Mouse (Mus musculus): Measurements from ENCODE around the gene Acp4. TPM values are rescaled to one million over a fixed set of nuclear protein-coding genes. Genes with fewer than 3 reads are reported as not detected.

The Acp4 gene
- polyA plus RNA-seq (2015; fragmentation: Nextera tagmentation; extraction: Ambion mirVana): not detected in 2 replicates

DNA sequence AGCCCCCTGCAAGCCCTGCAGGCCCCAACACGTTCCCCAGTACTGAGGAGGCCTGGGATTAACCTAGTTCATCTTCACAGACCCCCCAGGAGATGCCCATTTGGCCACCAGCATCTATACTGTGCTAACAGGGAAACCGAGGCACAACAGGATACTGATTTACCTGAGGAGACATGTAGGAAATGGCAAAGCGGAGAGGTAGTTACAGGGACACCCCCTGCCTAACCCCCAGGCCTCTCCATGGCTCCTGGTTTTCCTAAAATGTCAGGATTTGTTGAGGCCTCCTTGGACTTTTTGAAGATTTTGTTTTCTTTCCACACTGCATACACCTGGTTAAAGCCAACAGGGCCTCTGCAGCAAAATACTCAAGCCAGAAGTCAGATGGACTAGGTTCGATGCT is at the start of gene Acp4:
Gene Acp4, minus strand, starts transcription at position 101 of the 400 bp plus-strand sequence.

GRCm38 (mm10) chr7:44306516-44307240 is 49.5 kb upstream of the Acp4 start, which contains the start of gene Clec11a:
Clec11a (minus strand) TSS chr7:44306902.

GRCm38 (mm10) chr7:44261147-44261546 is 4.0 kb upstream of the Acp4 start, which contains the start of gene Gm15517:
Gm15517 (plus strand) TSS chr7:44261447.

DNA sequence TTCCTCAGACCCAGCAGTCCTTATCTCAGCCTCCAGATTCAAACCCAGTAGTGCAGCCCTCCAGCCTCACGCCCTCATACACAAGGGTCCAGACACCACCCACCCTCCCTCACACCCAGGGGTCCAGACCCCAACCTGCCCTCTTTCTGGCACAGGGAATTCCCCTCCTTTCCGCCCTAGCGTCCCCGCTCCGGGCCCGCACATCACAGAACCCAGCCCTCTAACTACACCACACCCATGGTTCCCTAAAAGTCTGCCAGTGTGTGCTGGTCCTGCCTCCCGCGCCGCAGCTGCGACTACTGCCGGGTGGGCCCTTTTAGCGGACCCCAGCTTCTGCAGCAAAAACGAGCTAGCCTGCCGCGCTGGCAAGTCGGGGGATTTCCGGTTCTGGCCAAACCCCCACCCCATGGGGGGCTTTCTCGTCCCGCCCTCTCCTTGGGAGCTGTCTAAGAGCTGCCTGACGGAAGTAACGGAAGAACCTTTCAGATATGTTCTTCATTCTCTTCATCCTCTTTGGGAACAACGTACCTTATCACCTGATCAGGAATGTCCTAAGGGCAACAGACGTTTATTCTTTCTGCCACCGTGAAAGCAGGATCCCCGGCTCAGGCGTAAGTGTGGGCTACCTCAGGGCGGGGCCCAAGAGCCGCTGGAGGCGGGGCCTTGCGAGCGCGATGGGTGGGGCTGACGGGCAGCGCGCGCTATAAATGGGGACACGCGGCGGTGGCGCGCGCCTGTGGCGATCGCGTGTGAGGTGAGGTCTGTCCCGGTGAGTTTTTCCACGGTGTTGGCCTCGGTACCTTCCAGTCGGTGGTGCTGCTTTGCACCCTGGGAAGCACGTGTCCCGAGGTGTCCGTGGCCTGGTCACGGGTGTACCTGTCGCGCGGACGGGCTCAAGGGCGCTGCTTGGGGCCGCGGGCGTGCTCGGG is 10.9 kb downstream of the Acp4 start, which contains the start of the genes 1700028J19Rik and 2410002F23Rik:
Gene 1700028J19Rik, minus strand, starts transcription at position 641 of the 929 bp plus-strand sequence.
Gene 2410002F23Rik, plus strand, starts transcription at position 668 of the 929 bp plus-strand sequence.

DNA sequence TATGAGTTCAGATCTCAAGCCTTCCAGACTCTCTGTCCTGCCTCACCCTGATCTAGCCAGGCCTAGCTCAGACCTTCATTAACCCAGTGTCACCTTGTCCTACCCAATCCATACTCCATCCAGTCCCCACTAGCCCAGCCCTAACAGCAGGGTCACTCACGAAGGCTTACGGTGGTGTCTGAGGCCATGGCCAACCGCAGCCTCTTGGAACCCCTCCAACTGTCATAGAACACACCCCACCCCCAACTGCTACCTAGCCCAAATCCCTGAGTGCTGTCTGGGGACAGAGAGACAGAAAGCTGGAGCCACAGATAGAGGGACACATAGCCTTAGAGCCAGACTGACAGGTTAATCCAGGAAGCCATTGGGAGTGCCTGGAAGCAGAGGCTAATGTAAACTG is 21.3 kb downstream of the Acp4 start, which contains the start of gene Gm36864:
Gene Gm36864, plus strand, starts transcription at position 269 of the 400 bp plus-strand sequence.

DNA sequence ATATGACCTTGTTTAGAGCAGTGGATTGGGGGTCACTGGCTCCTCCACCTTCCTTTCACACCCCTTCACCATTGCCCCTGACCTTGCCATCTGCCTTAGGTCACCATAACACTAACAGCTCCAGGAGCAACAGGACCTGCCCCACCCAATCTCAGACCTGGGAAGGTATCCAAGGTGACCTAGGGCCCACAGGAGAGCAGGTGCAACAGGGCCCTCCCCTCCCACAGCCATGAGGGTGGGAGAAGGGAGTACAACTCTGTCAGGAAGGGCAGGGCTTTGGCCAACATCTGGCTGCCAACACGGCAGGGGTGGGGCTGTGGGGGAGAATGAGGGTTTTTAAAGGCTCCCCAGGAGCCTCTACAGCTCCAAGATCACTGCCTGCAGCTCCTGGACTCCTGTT is 32.1 kb downstream of the Acp4 start, which contains the start of gene Klk1:
Gene Klk1, plus strand, starts transcription at position 285 of the 400 bp plus-strand sequence.

DNA sequence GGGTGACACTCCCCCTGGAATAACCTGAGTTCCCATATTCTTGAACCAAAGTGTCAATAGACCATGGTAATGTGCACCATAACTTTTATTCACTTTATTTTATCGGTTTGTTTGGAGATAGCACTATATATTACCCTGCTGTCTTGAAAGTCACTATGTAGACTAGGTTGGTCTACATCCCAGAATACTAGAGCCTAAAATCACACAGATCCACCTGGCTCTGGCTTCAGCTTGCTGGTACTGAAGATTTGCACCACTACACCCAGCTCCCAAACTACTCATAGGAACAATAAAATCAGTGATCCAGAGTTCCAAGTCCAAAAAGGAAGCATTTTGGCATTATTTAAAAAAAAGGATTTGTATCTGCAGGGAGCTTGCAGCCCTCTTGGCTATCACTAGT is 41.5 kb downstream of the Acp4 start, which contains the start of gene Klk1b5:
Gene Klk1b5, plus strand, starts transcription at position 301 of the 400 bp plus-strand sequence.

DNA sequence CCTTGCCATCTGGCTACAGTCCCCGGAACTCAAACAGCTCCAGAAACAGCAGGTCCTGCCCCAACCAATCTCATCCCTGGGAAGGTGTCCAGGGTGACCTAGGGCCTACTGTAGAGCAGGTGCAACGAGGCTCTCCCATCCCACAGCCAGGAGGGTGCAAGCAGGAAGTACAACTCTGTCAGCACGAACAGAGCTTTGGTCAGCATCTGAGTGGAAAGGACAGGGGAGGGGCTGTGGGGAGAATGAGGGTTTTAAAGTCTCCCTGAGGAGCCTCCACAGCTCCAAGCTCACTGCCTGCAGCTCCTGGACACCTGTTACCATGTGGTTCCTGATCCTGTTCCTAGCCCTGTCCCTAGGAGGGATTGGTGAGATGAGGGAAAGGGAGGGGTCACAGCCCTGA is 50.0 kb downstream of the Acp4 start, which contains the start of gene Klk1b4:
Gene Klk1b4, plus strand, starts transcription at position 301 of the 400 bp plus-strand sequence.

Other genes with a start within 250 kb of the Acp4 start
- gene Klk1b26, start 245.2 kb downstream of the Acp4 start, polyA plus RNA-seq (2015; fragmentation: Nextera tagmentation; extraction: Ambion mirVana): not detected in 2 replicates
- gene Klk1b27, start 205.1 kb downstream of the Acp4 start, polyA plus RNA-seq (2015; fragmentation: Nextera tagmentation; extraction: Ambion mirVana): not detected in 2 replicates
- not detected in 2 replicates for gene Klk1b21, start 155.1 kb downstream of the Acp4 start, polyA plus RNA-seq (2015; fragmentation: Nextera tagmentation; extraction: Ambion mirVana)
- not detected in 2 replicates for gene Klk1b22, start 144.7 kb downstream of the Acp4 start, polyA plus RNA-seq (2015; fragmentation: Nextera tagmentation; extraction: Ambion mirVana)
- not detected in 2 replicates for gene Klk1b16, start 120.6 kb downstream of the Acp4 start, polyA plus RNA-seq (2015; fragmentation: Nextera tagmentation; extraction: Ambion mirVana)
- gene Klk1b24, start 69.1 kb downstream of the Acp4 start, polyA plus RNA-seq (2015; fragmentation: Nextera tagmentation; extraction: Ambion mirVana): not detected in 2 replicates
- not detected in 2 replicates for gene Klk1b3, start 59.2 kb downstream of the Acp4 start, polyA plus RNA-seq (2015; fragmentation: Nextera tagmentation; extraction: Ambion mirVana)
- gene Klk1b4, start 49.9 kb downstream of the Acp4 start, polyA plus RNA-seq (2015; fragmentation: Nextera tagmentation; extraction: Ambion mirVana): not detected in 2 replicates
- not detected in 2 replicates for gene Klk1b5, start 41.4 kb downstream of the Acp4 start, polyA plus RNA-seq (2015; fragmentation: Nextera tagmentation; extraction: Ambion mirVana)
- 3.1 and 6.4 TPM in 2 replicates for gene Klk1, start 32.0 kb downstream of the Acp4 start, polyA plus RNA-seq (2015; fragmentation: Nextera tagmentation; extraction: Ambion mirVana)
- not detected in 2 replicates for gene Gm36864, start 21.2 kb downstream of the Acp4 start, polyA plus RNA-seq (2015; fragmentation: Nextera tagmentation; extraction: Ambion mirVana)
- gene 1700028J19Rik, start 10.7 kb downstream of the Acp4 start, polyA plus RNA-seq (2015; fragmentation: Nextera tagmentation; extraction: Ambion mirVana): 0.97 and 1.3 TPM in 2 replicates
- gene 2410002F23Rik, start 10.7 kb downstream of the Acp4 start, polyA plus RNA-seq (2015; fragmentation: Nextera tagmentation; extraction: Ambion mirVana): 47.8 and 54.6 TPM in 2 replicates
- not detected in 2 replicates for gene Gm15517, start 4.1 kb upstream of the Acp4 start, polyA plus RNA-seq (2015; fragmentation: Nextera tagmentation; extraction: Ambion mirVana)
- 2.0 and 3.4 TPM in 2 replicates for gene Clec11a, start 49.5 kb upstream of the Acp4 start, polyA plus RNA-seq (2015; fragmentation: Nextera tagmentation; extraction: Ambion mirVana)
- 0.16 and 0.18 TPM in 2 replicates for gene Shank1, start 52.9 kb upstream of the Acp4 start, polyA plus RNA-seq (2015; fragmentation: Nextera tagmentation; extraction: Ambion mirVana)
- 0.12 and 0.17 TPM in 2 replicates for gene Syt3, start 126.7 kb upstream of the Acp4 start, polyA plus RNA-seq (2015; fragmentation: Nextera tagmentation; extraction: Ambion mirVana)
- 0.18 and 0.63 TPM in 2 replicates for gene 1700008O03Rik, start 128.4 kb upstream of the Acp4 start, polyA plus RNA-seq (2015; fragmentation: Nextera tagmentation; extraction: Ambion mirVana)
- gene Lrrc4b, start 171.6 kb upstream of the Acp4 start, polyA plus RNA-seq (2015; fragmentation: Nextera tagmentation; extraction: Ambion mirVana): 0.06 and 0.17 TPM in 2 replicates
- gene Aspdh, start 208.0 kb upstream of the Acp4 start, polyA plus RNA-seq (2015; fragmentation: Nextera tagmentation; extraction: Ambion mirVana): not detected in 2 replicates
- gene Josd2, start 210.6 kb upstream of the Acp4 start, polyA plus RNA-seq (2015; fragmentation: Nextera tagmentation; extraction: Ambion mirVana): 113 and 125 TPM in 2 replicates
- gene Emc10, start 239.2 kb upstream of the Acp4 start, polyA plus RNA-seq (2015; fragmentation: Nextera tagmentation; extraction: Ambion mirVana): 49.2 and 53.7 TPM in 2 replicates
- gene Fam71e1, start 239.2 kb upstream of the Acp4 start, polyA plus RNA-seq (2015; fragmentation: Nextera tagmentation; extraction: Ambion mirVana): 4.0 and 5.3 TPM in 2 replicates

All from spleen, postnatal 0 days (tissue).